Mouse (Mus musculus) urinary bladder, postnatal 4 days (tissue): Measurements from ENCODE around the gene Thsd4.

Experiments used
- DNase-seq, 2 experiments: peaks; one replicate each; pipeline ENCODE4 v3.0.0; 2021 to 2022; ENCODE audit warnings: low spot score in 2 of 2

The Thsd4 gene

GRCm38 (mm10) chr9:60381010-60381409 lies 140.8 kb downstream of the Thsd4 start:
- no peak for DNase-seq

GRCm38 (mm10) chr9:60380550-60380949 lies 141.3 kb downstream of the Thsd4 start:
- DNase-seq = no peak

GRCm38 (mm10) chr9:60378235-60378634 lies 143.6 kb downstream of the Thsd4 start:
- DNase-seq = no peak

DNA sequence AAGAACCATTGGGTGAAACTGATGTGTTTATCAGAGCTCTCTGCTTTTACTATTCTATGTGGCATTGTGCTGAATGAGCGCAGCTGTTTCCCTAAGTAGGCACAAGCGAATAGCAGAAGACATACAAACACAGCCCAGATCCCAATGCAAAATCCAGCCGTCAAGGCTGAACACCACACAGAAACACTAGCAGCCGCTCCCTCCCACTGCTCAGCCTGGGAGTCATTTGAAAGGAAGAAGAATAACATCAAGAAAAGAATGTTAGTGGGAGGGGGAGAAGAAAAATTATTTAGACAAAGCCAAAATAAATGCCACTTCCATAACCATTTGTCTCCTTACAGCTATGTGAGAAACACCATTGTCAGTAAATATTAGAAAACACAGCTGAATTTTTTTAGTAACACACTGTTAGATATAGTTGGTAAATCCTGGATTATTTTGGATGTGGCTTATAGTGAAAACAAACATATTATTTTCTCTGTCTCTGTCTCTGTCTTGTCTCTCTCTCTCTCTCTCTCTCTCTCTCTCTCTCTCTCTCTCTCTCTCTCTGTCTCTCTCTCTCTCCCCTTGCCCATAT lies 148.6 kb downstream of the Thsd4 start:
- DNase-seq = no peak

DNA sequence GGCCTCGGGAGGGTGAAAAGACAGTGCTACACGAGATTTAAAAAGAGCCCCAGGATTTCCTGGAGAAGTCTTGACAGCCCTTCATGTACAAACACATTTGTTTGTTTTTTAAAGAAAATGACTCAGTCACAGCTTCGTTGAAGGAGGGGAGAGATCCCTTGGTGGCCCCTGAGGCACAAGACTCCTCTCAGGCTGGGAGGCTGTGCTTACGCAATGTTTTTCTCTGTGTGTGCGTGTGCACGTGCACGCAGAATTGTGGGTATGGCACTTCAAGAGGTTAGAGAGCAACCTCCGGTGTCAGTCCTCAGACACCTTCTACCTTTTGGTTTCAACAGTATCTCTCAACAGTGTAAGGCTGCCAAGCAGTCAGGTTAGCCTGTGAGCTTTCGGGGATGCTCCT lies 153.3 kb downstream of the Thsd4 start:
- no peak for DNase-seq

GRCm38 (mm10) chr9:60367617-60368305 lies 154.1 kb downstream of the Thsd4 start:
- no peak for DNase-seq

DNA sequence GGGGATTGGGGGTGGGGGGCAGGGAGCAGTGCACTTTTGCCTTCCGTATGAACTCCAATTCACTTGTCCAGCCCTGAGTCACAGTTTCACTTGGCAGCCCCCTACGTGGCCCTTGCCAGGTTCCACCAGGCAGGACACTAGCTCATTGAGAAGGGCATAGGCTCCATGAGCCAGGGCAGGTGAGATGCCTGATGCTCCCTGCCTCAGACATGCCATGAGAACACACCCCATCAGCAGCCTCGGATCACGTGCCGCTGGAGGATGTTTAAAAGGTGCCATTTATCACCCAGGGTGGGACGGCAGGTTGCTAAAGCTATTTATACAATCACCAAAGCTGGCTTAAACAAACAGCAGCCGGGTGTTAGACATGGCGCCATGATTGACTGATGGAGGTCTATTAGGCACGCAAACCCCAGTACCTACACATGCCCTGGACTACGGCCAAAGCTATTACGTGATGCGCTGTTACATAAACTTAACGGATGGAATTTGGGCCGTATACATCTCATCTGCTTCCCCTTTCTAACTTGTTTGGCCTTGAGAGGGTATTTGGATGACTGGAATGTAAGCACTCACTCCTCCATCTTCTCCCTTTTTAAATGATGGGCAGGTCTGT lies 157.6 kb downstream of the Thsd4 start:
- DNase-seq = peak in 1 of 2 experiments; percentile 60

DNA sequence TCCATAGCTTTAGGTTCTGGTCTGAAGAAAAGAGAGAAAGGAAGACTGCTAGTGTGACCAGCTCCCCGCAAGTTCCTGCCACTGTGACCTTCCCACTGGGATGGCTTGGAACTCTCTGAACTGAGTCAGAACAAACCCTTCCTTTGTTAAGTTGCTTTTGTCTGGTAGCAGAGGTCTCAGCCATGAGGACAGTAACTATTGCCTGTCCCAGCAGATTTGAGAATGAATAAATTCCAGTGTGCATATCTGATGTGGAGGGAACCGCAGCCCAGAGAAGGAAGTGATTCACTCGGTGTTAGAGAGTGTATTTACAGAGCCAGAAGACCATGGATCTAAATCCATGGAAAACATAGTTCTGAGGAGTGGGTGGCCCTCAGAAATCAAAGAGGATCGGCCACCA lies 169.5 kb downstream of the Thsd4 start:
- no peak for DNase-seq

- no peak for DNase-seq
These were observed 170.7 kb downstream of the Thsd4 start for GRCm38 (mm10) chr9:60351153-60351552.

GRCm38 (mm10) chr9:60336147-60336546 lies 185.7 kb downstream of the Thsd4 start:
- no peak for DNase-seq

DNA sequence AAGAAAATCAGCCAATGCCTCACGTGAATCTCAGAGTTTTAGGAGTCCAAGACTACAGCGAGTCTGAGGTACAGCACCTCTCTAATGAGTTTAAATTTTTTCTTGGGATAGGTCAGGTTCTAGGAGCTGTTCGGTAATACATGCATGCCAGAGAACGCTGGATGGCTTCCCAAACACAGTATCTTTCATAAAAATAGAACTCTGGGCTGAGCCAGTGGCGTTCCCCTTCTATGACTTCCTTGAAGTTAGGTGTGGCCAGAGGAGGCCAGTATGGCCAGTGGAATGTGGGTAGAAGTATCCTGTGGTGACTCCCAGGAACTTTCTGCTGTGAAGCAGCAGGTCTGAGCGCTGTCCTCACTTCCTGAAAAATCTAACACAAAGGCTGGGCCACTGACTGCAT lies 186.4 kb downstream of the Thsd4 start:
- DNase-seq = no peak

DNA sequence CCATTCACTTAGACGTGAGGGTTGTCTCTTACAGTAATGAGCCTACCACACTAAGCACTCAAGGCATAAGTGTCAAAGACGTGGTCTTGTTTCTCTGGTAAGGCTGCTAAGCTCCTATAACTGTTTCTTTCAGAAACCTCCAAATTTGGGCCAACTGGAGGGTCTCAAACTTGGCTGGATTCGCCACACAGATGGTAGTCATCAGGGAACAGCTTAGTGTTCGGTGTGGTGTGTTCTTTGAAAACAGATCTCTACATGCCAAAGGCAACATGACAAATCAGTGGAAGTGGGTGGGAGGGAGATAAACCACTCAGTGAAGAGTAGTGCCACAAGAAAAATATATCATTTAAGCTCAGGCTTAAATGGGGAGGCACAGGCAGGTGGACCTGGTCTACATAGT lies 191.9 kb downstream of the Thsd4 start:
- no peak for DNase-seq

DNA sequence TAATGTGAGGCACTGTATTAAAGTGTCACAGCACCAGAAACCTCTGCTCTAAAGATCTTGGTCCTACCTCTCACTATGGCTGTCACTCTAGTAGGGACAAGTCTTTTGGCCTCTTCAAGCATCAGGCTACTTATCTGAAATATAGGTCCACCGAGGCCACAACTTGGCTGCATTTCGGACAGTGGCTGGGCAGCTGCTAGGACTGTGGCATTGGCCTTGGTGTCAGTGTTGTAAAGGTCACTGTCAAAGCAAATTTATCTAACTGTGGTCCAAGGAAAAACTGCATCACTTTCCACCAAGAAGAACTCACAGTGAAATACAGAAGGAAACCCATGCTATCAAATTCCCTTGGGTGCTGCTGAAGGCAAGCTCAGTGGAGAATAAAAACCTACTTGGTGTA lies 197.1 kb downstream of the Thsd4 start:
- DNase-seq = no peak

GRCm38 (mm10) chr9:60323435-60323834 lies 198.4 kb downstream of the Thsd4 start:
- DNase-seq = no peak

DNA sequence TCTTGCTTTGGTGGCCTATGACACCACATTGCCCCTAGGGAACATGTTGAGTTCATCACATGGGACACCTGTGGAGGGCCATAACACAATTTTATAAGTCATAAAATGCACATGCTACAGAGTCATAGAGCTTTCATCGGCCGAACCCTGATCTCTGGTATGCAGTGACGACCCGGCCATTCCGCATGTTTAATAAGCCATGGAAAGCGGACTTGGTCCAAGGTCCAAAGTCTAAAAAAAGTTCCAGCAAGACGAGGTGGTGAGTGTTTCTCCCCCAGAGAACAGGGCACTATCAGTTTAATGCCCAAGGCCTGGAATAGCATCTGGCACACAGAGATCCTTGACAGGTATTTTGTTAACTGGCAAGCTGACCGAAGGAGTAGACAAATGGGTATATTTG lies 204.6 kb downstream of the Thsd4 start:
- DNase-seq = no peak

GRCm38 (mm10) chr9:60316510-60316909 lies 205.3 kb downstream of the Thsd4 start:
- no peak for DNase-seq

DNA sequence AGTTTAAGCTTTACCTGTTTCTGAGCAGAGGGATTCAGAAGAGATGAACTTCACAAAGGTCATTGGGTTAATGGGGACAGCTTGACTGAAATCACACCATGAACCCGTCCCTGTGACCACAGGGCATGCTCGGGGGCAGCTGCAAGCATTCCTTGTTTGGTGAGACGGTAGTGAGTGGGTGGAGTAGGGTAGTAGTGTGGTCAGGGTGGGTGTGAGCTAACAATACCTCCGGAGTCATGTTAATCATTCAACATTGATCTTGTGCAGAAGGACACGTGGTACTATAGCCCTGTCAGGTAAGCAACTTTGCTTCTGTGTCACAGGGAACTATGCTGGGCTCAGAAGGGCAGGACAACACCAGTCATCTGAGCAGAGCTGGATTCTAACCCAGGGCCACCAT lies 206.3 kb downstream of the Thsd4 start:
- no peak for DNase-seq

DNA sequence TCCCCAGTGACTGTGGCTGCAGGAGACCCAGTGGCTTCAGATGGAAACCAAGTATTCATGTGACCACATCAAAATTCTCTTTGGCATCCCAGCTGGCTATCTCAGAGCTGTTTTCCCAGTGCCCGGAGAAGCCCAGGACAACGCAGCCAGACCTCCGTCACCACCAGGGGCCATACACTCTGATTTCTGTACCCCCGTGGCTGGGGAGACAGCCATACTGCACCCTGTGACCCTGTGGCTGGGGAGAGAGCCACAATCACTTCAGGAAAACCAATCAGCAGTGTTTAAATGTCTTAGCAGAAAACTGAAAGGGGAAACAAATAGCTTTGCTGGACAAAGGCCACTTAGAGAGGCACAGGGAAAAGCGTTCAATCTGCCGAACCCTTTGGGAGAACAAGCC lies 208.2 kb downstream of the Thsd4 start:
- DNase-seq = no peak

- no peak for DNase-seq
These were observed 209.2 kb downstream of the Thsd4 start for GRCm38 (mm10) chr9:60312670-60313069.

GRCm38 (mm10) chr9:60311594-60312128 lies 210.2 kb downstream of the Thsd4 start:
- DNase-seq = no peak

DNA sequence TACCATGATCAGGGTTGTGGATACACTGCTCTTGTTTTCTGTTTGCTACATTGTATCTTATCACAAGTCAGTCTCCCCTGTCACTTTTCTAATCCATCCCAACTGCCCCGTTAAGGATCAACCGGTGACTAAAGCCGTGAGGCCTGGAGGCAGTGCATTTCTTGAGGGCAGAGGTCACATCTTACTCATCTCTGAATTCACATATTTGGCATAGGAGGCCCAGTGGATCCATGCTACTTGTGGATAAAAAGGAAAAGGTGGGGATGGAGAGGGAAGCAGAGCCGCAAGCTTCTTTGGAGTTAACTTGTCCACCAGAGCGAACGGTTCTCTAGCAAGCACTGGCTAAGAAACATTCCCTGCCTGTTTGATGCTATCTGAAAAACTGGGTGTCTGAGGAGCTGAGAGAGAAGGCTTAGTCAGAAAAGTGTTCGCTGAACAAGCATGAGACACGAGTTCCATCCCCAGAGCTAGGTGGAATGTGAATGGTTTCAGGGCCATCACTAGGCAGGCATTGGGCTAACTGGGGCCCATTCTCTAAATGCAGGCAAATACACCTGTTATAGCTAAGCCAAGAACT lies 211.0 kb downstream of the Thsd4 start:
- no peak for DNase-seq

DNA sequence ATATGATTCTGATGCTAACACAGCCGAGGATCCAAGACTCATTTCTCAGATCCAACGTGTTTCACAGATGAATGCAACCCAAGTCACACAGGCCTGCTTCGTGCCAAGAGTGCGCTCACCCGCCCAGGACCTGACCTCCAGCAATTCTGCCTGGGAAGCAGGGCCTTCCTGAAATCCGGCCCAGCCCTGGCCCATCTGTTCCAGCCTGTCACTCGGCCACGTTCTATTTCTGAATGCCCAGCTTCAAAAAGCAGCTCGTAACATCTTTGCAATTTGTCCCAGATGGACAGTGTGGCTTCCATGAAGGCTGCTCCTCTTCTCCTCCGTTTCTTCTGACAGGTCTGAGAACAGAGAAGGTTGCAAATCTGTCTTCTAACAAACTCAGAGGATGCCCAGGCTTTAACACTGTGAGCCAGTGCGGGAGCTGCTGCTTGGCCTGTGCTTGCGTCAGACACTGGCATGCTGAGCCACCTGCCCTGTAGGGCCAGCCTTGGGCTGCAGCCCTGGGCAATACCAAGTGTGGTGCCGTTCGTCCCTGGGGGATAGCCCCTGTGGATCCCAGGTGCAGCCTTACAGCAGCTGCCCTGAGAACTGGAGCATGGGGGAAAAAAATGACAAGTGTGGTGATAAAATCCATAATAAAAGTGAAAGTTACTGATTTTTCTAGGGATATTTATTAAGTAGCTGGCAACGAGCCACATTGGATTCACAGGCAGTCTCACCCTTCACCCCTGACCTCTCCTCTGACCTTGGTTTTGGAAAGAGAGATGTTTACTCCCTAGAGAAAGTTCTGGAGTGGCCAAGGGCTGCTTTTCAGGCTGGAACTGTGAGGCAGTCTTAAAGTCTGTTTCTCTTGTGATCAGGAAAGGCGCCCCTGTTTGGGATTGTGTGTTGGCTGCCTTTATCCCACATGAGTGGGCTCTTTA lies 211.8 kb downstream of the Thsd4 start:
- DNase-seq = peak in 1 of 2 experiments; percentile 61
